In the genomic region with DNA sequence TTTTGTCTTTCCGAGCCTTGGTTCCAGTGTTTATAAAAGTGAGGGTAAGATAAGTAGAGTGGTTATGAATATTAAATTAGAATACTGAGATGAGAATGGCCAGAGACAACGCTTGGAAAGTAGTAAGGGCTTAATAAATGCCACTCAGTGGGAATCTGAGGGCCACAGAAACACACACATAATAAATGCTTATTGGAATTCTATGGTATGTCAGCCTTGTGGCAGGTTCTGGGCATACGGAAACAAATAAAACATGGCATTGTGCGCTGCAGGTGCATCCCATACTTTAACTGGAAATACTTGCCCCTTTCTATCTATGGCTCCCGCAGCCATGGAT, we compare ENCODE assay signal across 16 mouse cellular contexts. TPM values are rescaled to one million over a fixed set of nuclear protein-coding genes. Genes with fewer than 3 reads are reported as not detected.
DNase-seq lines count a peak whose midpoint lies in the region; ATAC-seq and TF ChIP-seq lines count a peak whose summit lies in the region.
"Had no signal": no experiment of that assay in that cellular context is flagged by ENCODE, and none has a peak within 500 bp of the region (broad histone marks: within the 10 kb centered on the region; RNA-seq: fewer than 3 reads in every experiment).

No protein-coding gene starts in this region.

- H3K9ac ChIP-seq in liver, embryonic 13.5 days: no peak overlapping the region
- H3K9ac ChIP-seq in liver, embryonic 11.5 days (ENCODE audit: low read depth, low read length): no peak overlapping the region
- no peak overlapping the region for H3K9ac ChIP-seq in forebrain, postnatal 0 days
- H3K9ac ChIP-seq in neural tube, embryonic 13.5 days: no peak overlapping the region
- H3K9ac ChIP-seq: embryonic facial prominence, embryonic 13.5 days had no signal

- no peaks in the 10 kb centered on the region for H3K36me3 ChIP-seq in liver, embryonic 13.5 days
- no peaks in the 10 kb centered on the region for H3K36me3 ChIP-seq in liver, embryonic 11.5 days (ENCODE audit: control insufficient read depth, insufficient read depth, low read length)
- H3K36me3 ChIP-seq in forebrain, postnatal 0 days (ENCODE audit: insufficient read depth): no peaks in the 10 kb centered on the region
- no peaks in the 10 kb centered on the region for H3K36me3 ChIP-seq in midbrain, embryonic 10.5 days
- H3K36me3 ChIP-seq in neural tube, embryonic 13.5 days: no peaks in the 10 kb centered on the region
- H3K36me3 ChIP-seq: embryonic facial prominence, embryonic 13.5 days had no signal

- TF ChIP-seq CTCF in forebrain, postnatal 0 days (IDR thresholded peaks at IDR 0.05; ENCODE audit: low read depth): no peak

- H3K4me1 ChIP-seq in liver, embryonic 13.5 days (replicated peaks): peaks cover 70% of the 10 kb centered on the region
- H3K4me1 ChIP-seq in liver, embryonic 11.5 days (replicated peaks; ENCODE audit: control insufficient read depth, insufficient read depth, low read length): peaks cover 29% of the 10 kb centered on the region
- peaks cover 5% of the 10 kb centered on the region; the same call in 1 of the 2 replicates for H3K4me1 ChIP-seq in forebrain, postnatal 0 days (ENCODE audit: insufficient read depth)
- H3K4me1 ChIP-seq in midbrain, embryonic 10.5 days: peaks cover 30% of the 10 kb centered on the region
- H3K4me1 ChIP-seq in neural tube, embryonic 13.5 days (replicated peaks): peaks cover 39% of the 10 kb centered on the region

- no peaks in the 10 kb centered on the region for H3K9me3 ChIP-seq in liver, embryonic 13.5 days (replicated peaks)
- H3K9me3 ChIP-seq in liver, embryonic 11.5 days (ENCODE audit: control insufficient read depth, low read length): no peaks in the 10 kb centered on the region
- no peaks in the 10 kb centered on the region for H3K9me3 ChIP-seq in forebrain, postnatal 0 days (ENCODE audit: low read length)
- H3K9me3 ChIP-seq in midbrain, embryonic 10.5 days (replicated peaks): no peaks in the 10 kb centered on the region
- H3K9me3 ChIP-seq in neural tube, embryonic 13.5 days: no peaks in the 10 kb centered on the region
- H3K9me3 ChIP-seq: embryonic facial prominence, embryonic 13.5 days had no signal

- WGBS in liver, embryonic 13.5 days (ENCODE audit: insufficient replicate concordance): 88% methylated on average over 5 of the region's 5 CpGs
- 93% methylated on average over 5 of the region's 5 CpGs for WGBS in liver, embryonic 11.5 days
- WGBS in forebrain, postnatal 0 days: 28% methylated on average over 5 of the region's 5 CpGs
- 83% methylated on average over 5 of the region's 5 CpGs for WGBS in midbrain, embryonic 10.5 days
- 57% methylated on average over 5 of the region's 5 CpGs for WGBS in neural tube, embryonic 13.5 days

- no peak for DNase-seq in liver, embryonic 13.5 days
- DNase-seq in liver, embryonic 11.5 days (ENCODE audit: low spot score): no peak
- DNase-seq in forebrain, postnatal 0 days: no peak
- DNase-seq in midbrain, embryonic 10.5 days (ENCODE audit: low spot score): no peak
- DNase-seq in testis, postnatal 10 days (ENCODE audit: low spot score): no peak
- DNase-seq in ovary, postnatal 14 days (ENCODE audit: low spot score): no peak
- DNase-seq: gastrocnemius, postnatal 36 days; heart, postnatal 4 days; kidney, adult 18-20 months; kidney, postnatal 14 days; right cerebral cortex, postnatal 4 days had no signal

- H3K4me2 ChIP-seq in liver, embryonic 13.5 days: no peak overlapping the region
- H3K4me2 ChIP-seq in liver, embryonic 11.5 days: no peak overlapping the region
- H3K4me2 ChIP-seq in forebrain, postnatal 0 days (ENCODE audit: low read depth): no peak overlapping the region
- H3K4me2 ChIP-seq in neural tube, embryonic 13.5 days: no peak overlapping the region
- H3K4me2 ChIP-seq: embryonic facial prominence, embryonic 13.5 days; heart, embryonic 11.5 days had no signal

- peak overlapping the region; percentile 78; the same call in 1 of the 2 replicates for H3K27ac ChIP-seq in liver, embryonic 13.5 days
- no peak overlapping the region for H3K27ac ChIP-seq in liver, embryonic 11.5 days (ENCODE audit: low read depth, low read length)
- 0 out of 2 replicates have a peak overlapping the region, but pooled peaks have one; percentile 29 for H3K27ac ChIP-seq in forebrain, postnatal 0 days (ENCODE audit: low read depth, low read length)
- H3K27ac ChIP-seq in midbrain, embryonic 10.5 days (replicated peaks): peak overlapping the region; percentile 83
- H3K27ac ChIP-seq in neural tube, embryonic 13.5 days (replicated peaks): peak overlapping the region; percentile 67
- H3K27ac ChIP-seq: embryonic facial prominence, embryonic 13.5 days; macrophage had no signal

- H3K27me3 ChIP-seq in liver, embryonic 13.5 days: no peaks in the 10 kb centered on the region
- H3K27me3 ChIP-seq in liver, embryonic 11.5 days (replicated peaks; ENCODE audit: control insufficient read depth, insufficient read depth, low read length): no peaks in the 10 kb centered on the region
- H3K27me3 ChIP-seq in forebrain, postnatal 0 days (ENCODE audit: insufficient read depth, low read length): no peaks in the 10 kb centered on the region
- no peaks in the 10 kb centered on the region for H3K27me3 ChIP-seq in midbrain, embryonic 10.5 days (ENCODE audit: low read depth, poor library complexity, severe bottlenecking)
- H3K27me3 ChIP-seq in neural tube, embryonic 13.5 days: no peaks in the 10 kb centered on the region
- H3K27me3 ChIP-seq: embryonic facial prominence, embryonic 13.5 days had no signal

- H3K4me3 ChIP-seq in liver, embryonic 13.5 days (replicated peaks): no peak overlapping the region
- H3K4me3 ChIP-seq in liver, embryonic 11.5 days (ENCODE audit: low read depth, low read length): no peak overlapping the region
- no peak overlapping the region for H3K4me3 ChIP-seq in forebrain, postnatal 0 days (ENCODE audit: low read depth, low read length)
- H3K4me3 ChIP-seq in midbrain, embryonic 10.5 days: no peak overlapping the region
- H3K4me3 ChIP-seq in neural tube, embryonic 13.5 days: no peak overlapping the region
- H3K4me3 ChIP-seq: embryonic facial prominence, embryonic 13.5 days had no signal

- no peak for ATAC-seq in liver, embryonic 13.5 days (ENCODE audit: low read depth)
- no peak for ATAC-seq in liver, embryonic 11.5 days (replicated peaks; ENCODE audit: low FRiP score)
- no peak for ATAC-seq in forebrain, postnatal 0 days
- peak; percentile 9; the same call in 1 of the 2 replicates for ATAC-seq in neural tube, embryonic 13.5 days (ENCODE audit: low read depth)
- ATAC-seq in megakaryocyte, adult 5-6 weeks (ENCODE audit: poor library complexity, severe bottlenecking): no peak

RNA-seq across cellular contexts. Expression of gene Cpeb4, which starts 24.6 kb away (rescaled TPM):
- polyA plus RNA-seq in liver, embryonic 13.5 days (2015; fragmentation: Nextera tagmentation; extraction: Ambion mirVana): 14.3 and 21.6 TPM in 2 replicates
- polyA plus RNA-seq in liver, embryonic 11.5 days (2014; fragmentation: Nextera tagmentation; extraction: Ambion mirVana): 14.4 and 15.8 TPM in 2 replicates
- total RNA-seq in forebrain, postnatal 0 days (2014; rRNA removed): 70.4 and 102 TPM in 2 replicates
- 10.0 and 14.2 TPM in 2 replicates for polyA plus RNA-seq in forebrain, postnatal 0 days (2015; fragmentation: Nextera tagmentation; extraction: Ambion mirVana)
- polyA plus RNA-seq in midbrain, embryonic 10.5 days (2016; fragmentation: Nextera tagmentation; extraction: Ambion mirVana): 3.5 and 5.6 TPM in 2 replicates
- polyA plus RNA-seq in neural tube, embryonic 13.5 days (2015; fragmentation: Nextera tagmentation; extraction: Ambion mirVana): 15.1 and 18.2 TPM in 2 replicates
- total RNA-seq in megakaryocyte, adult 5-6 weeks (2015): 25.3 and 27.1 TPM in 2 replicates
- 17.7 and 22.8 TPM in 2 replicates for total RNA-seq in megakaryocyte, adult 5-6 weeks (2017)
